Mouse (Mus musculus) WW6 (cell line): Measurements from ENCODE around the gene Rxfp3.
"Not testable (repeated sequence)": the region's sequence is repeated elsewhere in the genome, so short reads cannot be mapped to it uniquely, and the experiment has no call there.

ENCODE experiments used
- DNase-seq: peaks from one replicate; pipeline ENCODE4 v3.0.0-alpha.2; 2013; ENCODE audit warnings: low read depth, low spot score

The Rxfp3 gene

GRCm38 (mm10) chr15:11036535-11037375, 1.0 kb downstream of the Rxfp3 start:
- no peak for DNase-seq

- no peak for DNase-seq
Observed at GRCm38 (mm10) chr15:11035947-11036474, 1.8 kb downstream of the Rxfp3 start.

- DNase-seq, result no peak
Observed at GRCm38 (mm10) chr15:11030188-11030587, 7.6 kb downstream of the Rxfp3 start.

- DNase-seq, result no peak
Observed at GRCm38 (mm10) chr15:11026801-11027561, 10.8 kb downstream of the Rxfp3 start.

- no peak for DNase-seq
Observed at GRCm38 (mm10) chr15:11014931-11015330, 22.9 kb downstream of the Rxfp3 start.

- DNase-seq, result no peak
Observed at GRCm38 (mm10) chr15:11010976-11011548, 26.7 kb downstream of the Rxfp3 start.

GRCm38 (mm10) chr15:11008756-11009155, 29.0 kb downstream of the Rxfp3 start:
- DNase-seq, result no peak

- no peak for DNase-seq
Observed at GRCm38 (mm10) chr15:11004646-11005045, 33.1 kb downstream of the Rxfp3 start.

GRCm38 (mm10) chr15:11003791-11004190, 34.0 kb downstream of the Rxfp3 start:
- DNase-seq, result no peak

- DNase-seq, result no peak
Observed at GRCm38 (mm10) chr15:11000421-11000820, 37.4 kb downstream of the Rxfp3 start, which contains the start of gene Slc45a2. Gene Slc45a2, plus strand, starts transcription at chr15:11000721.

- no peak for DNase-seq
Observed at GRCm38 (mm10) chr15:10999832-11000231, 38.0 kb downstream of the Rxfp3 start.

- DNase-seq, result no peak
Observed at GRCm38 (mm10) chr15:10991566-10991965, 46.2 kb downstream of the Rxfp3 start.

- peak; percentile 45 for DNase-seq
Observed at GRCm38 (mm10) chr15:10990411-10990810, 47.4 kb downstream of the Rxfp3 start.

GRCm38 (mm10) chr15:10986477-10986876, 51.3 kb downstream of the Rxfp3 start:
- not testable (repeated sequence) for DNase-seq

- no peak for DNase-seq
Observed at GRCm38 (mm10) chr15:10985756-10986155, 52.0 kb downstream of the Rxfp3 start.
